Mouse (Mus musculus) layer of hippocampus, adult 9-11 months (tissue): ENCODE data around the gene Dnajc13.

Experiments used
- DNase-seq: peaks from one replicate; pipeline ENCODE4 v3.0.0; 2022

The Dnajc13 gene

GRCm38 (mm10) chr9:104107482-104107881 lies 155.2 kb downstream of the Dnajc13 start:
- no peak for DNase-seq

- DNase-seq: no peak
Observed at GRCm38 (mm10) chr9:104106930-104107329, 155.8 kb downstream of the Dnajc13 start.

DNA sequence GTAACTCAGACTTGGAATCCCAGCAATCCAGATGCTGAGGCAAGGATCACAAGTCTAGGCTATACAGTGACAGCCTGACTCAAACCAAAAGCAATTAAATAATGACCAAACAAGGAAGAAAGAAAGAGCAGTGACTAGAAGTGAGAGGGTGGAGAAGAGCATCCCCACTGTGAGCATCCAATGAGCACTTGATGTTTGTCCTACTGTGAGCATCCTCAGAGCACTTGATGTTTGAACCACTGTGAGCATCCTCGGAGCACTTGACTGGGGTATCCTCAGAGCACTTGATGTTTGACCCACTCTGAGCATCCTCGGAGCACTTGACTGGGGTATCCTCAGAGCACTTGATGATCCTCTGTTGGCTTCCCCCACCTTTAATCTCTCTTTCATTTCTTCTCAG lies 157.7 kb downstream of the Dnajc13 start:
- no peak for DNase-seq

DNA sequence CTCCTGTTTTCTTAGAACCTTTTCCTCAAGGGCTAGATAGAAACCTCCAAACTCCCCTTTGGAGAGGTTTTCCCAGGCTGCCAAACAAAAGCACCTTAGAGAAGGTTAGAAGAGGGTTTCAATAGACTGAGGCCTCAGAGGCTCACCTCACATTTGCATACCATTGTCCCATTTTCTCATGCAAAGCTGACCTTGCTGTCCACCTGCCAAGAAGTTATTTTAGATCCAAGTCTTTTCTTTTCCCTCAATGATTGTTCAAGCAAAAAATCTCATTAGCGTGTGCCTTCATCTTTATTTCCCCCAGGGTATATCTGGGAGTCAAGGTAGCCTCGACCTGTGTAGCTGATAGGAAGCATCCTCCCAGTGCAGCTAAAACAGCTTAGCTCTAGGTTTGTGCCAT lies 159.8 kb downstream of the Dnajc13 start:
- DNase-seq: no peak

GRCm38 (mm10) chr9:104102301-104102700 lies 160.4 kb downstream of the Dnajc13 start:
- no peak for DNase-seq

- DNase-seq: no peak
Observed at GRCm38 (mm10) chr9:104101458-104101857, 161.3 kb downstream of the Dnajc13 start.
